ENCODE assay signal across 24 mouse cellular contexts in genomic region chr10:18699151-18699550, GRCm38 (mm10). TPM values are rescaled to one million over a fixed set of nuclear protein-coding genes. Genes with fewer than 3 reads are reported as not detected.
"Had no signal": no experiment of that assay in that cellular context is flagged by ENCODE, and none has a peak within 500 bp of the region (broad histone marks: within the 10 kb centered on the region; RNA-seq: fewer than 3 reads in every experiment).

No protein-coding gene starts in this region.

- H3K4me3 ChIP-seq: layer of hippocampus, adult 2 months; limb, embryonic 10.5 days; limb, embryonic 13.5 days; liver, embryonic 12.5 days; liver, embryonic 15.5 days; lung, embryonic 15.5 days; megakaryocyte, embryonic 14.5 days; midbrain, embryonic 10.5 days; midbrain, embryonic 13.5 days; myocyte; neural tube, embryonic 13.5 days; stomach, embryonic 15.5 days had no signal

- H3K9ac ChIP-seq: limb, embryonic 13.5 days; liver, embryonic 12.5 days; liver, embryonic 15.5 days; lung, embryonic 15.5 days; midbrain, embryonic 13.5 days; neural tube, embryonic 13.5 days; stomach, embryonic 15.5 days had no signal

- DNase-seq: layer of hippocampus, adult 9-11 months; liver; lung, adult 18-20 months; lung, postnatal 10 days; lung, postnatal 36 days; retina, postnatal 1 day; right cerebral cortex, postnatal 25 days; spleen, adult 18-20 months; thymus, postnatal 36 days had no signal

- H3K27me3 ChIP-seq: limb, embryonic 13.5 days; liver, embryonic 12.5 days; liver, embryonic 15.5 days; lung, embryonic 15.5 days; megakaryocyte, embryonic 14.5 days; midbrain, embryonic 13.5 days; neural tube, embryonic 13.5 days; stomach, embryonic 15.5 days had no signal

- H3K4me1 ChIP-seq: limb, embryonic 10.5 days; liver, embryonic 12.5 days; liver, embryonic 15.5 days; lung, embryonic 15.5 days; megakaryocyte, embryonic 14.5 days; stomach, embryonic 15.5 days had no signal

- ATAC-seq: liver, embryonic 12.5 days; midbrain, embryonic 13.5 days; midbrain, embryonic 16.5 days had no signal

- H3K9me3 ChIP-seq: limb, embryonic 10.5 days; limb, embryonic 13.5 days; liver, embryonic 12.5 days; liver, embryonic 15.5 days; lung, embryonic 15.5 days; midbrain, embryonic 10.5 days; midbrain, embryonic 13.5 days; neural tube, embryonic 13.5 days; stomach, embryonic 15.5 days had no signal

- H3K4me2 ChIP-seq: limb, embryonic 13.5 days; liver, embryonic 12.5 days; liver, embryonic 15.5 days; lung, embryonic 15.5 days; midbrain, embryonic 13.5 days; neural tube, embryonic 13.5 days; stomach, embryonic 15.5 days had no signal

- H3K36me3 ChIP-seq: limb, embryonic 10.5 days; limb, embryonic 13.5 days; liver, embryonic 12.5 days; liver, embryonic 15.5 days; lung, embryonic 15.5 days; midbrain, embryonic 10.5 days; stomach, embryonic 15.5 days had no signal

- H3K27ac ChIP-seq: layer of hippocampus, adult 2 months; limb, embryonic 10.5 days; limb, embryonic 13.5 days; liver, embryonic 12.5 days; liver, embryonic 15.5 days; lung, embryonic 15.5 days; midbrain, embryonic 10.5 days; midbrain, embryonic 13.5 days; neural tube, embryonic 13.5 days; stomach, embryonic 15.5 days had no signal

RNA-seq across cellular contexts. Expression of gene Arfgef3, which starts 44.6 kb away (rescaled TPM):
- total RNA-seq: monocyte, adult 5-6 weeks; neutrophil, adult 5-6 weeks had no signal
- polyA plus RNA-seq: myocyte had no signal
